Mouse (Mus musculus): ENCODE measurements at regions not wholly inside any gene's neighbourhood (a gene's known extent, or its start where the extent isn't known, plus 50 kb on each side); places are given as distances from the start of the nearest gene placed in this dataset.
A peak's percentile ranks its signal among the peaks of the same experiment; 100 is the strongest.

DNA sequence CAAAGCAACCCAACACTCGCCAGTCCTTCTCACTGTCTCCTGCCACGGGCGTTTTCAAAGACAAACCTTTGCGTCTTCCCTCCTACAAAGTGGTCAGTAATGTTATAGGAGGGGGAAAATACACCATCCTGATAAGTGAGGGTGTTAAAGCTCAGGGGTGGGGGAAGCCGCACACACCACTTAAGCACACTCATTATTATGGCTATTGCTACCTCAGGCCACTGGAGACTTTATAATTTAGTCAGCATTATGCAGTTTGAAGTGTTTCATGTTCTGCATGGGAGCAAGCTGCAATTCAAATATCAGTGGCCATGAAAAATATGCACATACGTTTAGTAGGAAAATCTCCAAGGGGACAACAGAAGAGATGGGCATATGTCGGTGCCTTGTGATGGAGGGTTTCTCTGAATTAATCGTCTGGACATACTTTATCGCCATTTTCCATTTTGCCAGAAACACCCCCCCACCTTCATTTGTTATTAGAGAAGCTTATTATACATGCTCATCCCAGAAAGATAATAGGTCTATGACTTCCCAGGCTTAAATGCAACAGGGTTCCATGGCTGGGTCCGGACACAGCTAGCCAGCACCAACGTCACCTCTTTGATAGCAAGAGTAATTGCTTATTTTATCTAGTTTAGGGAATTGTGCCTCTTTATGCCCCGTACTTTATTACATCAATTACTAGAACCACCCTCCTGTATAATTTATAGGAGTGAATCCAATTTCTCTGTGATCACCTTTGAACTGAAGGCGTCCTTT is 193.5 kb upstream of the Adamts16 start:
- no peak for DNase-seq (ENCODE audit: low spot score in 2 of 2)

DNA sequence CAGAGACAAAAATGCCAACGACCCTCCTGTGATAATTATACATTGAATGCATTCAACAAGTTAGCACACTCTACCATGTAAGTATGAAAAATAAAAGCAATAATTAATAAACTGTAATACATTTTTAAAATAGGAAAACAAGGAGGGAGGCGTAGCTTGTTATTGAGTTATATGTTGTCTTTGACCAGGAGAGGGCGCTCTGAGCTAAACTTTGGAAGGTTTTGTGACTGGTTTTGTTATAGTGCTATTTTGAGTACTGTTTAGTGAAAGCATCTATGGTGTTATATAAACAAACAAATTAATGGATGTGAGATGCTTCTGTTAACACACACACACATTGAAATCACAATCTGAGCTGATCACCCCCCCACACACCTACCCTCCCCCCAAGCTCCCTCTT is 166.6 kb upstream of the Adamts16 start:
- no peak for DNase-seq (ENCODE audit: low spot score in 2 of 2)

DNA sequence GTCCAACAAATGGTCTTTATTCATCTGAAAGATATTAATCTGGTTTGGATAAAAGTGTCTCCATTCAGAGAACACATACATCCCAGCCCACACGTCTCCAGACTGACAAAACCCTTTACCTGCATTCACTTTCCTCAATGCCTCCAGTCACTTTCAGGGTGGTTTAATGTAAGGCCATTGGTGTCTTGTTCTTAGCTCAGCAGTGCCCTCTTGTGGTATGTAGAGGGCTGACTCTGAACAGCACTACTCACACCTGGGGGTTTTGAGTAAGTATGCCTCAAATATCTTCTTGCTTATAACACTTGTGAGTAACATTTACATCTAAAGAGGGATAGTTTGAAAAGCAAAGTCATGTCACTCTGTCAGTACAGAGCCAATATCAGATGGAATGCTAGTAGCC is 164.5 kb upstream of the Adamts16 start:
- no peak for DNase-seq (ENCODE audit: low spot score in 2 of 2)

DNA sequence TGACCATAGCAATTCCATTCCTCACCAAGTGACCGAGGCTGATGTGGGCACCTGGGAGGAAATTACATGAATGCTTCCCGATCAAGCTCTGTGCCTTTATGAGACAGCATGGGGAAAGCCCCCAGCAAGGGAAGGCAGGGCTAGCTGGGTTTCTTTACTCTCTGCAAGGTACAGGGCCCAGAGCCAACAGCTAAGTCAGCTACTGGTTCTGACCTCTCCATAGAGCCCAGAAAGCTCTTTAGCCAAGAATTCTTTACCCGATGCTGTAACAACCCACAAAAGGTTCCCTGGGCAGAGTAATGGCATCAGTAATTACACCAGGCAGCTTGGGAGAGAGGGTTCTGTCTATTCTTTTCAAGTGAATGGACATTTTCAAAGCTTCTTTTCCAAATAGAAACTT is 161.9 kb upstream of the Adamts16 start:
- DNase-seq (ENCODE audit: low spot score in 2 of 2) = no peak

DNA sequence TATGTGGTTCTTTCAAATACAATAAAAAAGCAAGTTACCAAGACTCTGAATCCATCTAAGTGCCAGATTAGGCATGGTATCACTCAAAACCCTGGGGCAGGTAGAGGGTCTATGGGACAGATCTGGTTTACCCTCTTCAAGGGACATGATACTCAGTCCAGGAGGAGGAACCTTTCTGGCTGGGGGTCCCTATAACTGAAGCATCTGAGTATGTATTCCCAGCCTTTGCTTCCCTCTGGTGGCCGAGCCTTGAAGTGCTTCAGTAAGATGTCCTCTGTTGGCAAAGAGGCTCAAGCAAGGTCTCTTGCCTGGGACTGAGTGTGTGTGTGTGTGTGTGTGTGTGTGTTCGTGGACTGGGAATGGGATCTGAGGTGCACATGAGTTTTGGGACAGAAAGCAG is 159.7 kb upstream of the Adamts16 start:
- DNase-seq (ENCODE audit: low spot score in 2 of 2) = peak; percentile 35 to 73

DNA sequence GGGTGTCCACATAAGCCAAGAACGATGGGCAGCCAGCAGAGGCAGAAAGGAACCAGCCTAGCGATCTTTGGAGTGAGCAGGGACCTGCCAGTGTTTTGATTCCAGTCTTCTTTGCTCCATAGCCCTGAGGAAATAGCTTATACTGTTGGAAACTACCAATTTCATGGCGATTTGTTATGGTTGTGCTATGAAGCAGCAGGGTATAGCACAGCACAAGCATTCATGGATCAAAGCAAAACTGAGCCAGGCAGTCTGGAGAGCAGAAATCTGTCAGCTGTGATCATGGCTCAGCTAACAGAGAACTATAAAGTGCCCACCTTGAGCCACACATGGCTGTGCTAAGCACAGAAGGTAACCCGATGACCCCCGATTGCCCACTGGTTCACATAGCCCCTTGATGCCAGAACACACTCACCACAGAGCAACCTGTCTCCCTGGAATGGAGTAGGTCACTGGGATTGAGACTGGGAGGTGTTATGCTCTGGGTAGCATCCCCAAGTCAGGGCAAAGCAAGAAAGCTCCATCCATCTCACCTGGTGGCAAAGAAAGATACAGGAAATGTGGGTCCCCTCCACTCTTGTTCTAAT is 158.9 kb upstream of the Adamts16 start:
- DNase-seq (ENCODE audit: low spot score in 2 of 2) = no peak

DNA sequence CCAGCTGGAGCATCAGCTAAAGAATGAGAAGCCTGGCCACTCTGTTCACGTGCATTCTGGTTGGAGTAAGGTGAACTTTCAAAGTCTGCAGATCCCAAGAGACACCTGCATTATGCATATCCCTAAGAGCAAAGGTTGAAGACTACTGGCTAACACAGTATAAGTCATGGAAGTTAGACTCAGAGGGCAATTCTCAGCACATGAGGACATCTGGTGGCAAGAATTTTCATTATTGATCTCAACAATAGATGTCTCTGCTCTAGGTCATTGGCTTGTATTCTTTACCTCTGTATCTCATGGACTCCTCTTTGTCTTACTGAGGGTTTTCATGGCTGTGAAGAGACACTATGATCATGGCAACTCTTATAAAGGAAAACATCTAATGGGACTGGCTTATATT is 151.9 kb upstream of the Adamts16 start:
- DNase-seq (ENCODE audit: low spot score in 2 of 2) = no peak

DNA sequence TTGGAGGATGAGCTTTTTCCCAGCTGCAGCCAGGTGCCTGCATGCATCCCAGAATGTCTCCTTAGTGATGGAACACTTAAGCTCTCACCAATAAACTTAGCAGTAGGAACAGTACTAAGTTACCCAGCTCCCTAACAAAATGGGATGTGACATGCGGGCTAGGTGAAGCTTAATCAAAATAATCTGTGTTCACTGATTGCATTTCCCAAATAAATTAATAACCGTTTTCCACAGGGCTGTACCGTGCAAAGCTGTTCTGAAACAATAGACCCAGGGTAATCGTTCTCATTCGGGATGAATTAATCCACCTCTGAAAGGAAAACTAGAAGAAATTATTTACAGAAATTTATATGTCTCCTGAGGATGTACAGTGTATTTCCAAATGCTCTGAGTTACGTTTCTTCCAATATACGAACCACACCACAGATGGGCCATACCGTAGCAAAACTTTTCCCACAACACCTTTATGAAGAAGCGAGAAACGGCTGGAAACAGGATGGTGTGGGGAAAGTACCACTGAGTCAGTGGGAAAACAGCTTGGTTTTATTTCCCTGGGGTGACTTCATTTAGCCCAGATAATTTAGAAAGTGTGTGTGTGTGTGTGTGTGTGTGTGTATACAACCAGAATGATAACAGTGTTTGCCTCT is 148.5 kb upstream of the Adamts16 start:
- DNase-seq (ENCODE audit: low spot score in 2 of 2) = no peak

DNA sequence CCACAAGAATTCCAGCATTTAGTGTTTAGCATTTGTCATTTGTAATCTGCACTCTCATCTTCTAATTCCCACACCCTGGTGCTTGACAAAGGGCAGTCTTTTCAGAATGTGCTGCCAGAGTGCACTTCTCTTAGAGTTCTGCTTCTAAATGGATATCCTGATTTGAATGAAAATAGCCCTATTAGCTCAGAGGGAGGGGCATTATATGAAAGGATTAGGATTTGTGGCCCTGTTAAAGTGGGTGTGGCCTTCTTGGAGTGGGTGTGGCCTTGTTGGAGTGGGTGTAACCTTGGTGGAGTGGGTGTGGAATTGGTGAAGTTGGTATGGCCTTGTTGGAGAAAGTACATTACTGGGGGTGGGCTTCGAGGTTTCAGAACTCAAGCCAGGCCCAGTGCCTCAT is 137.7 kb upstream of the Adamts16 start:
- DNase-seq (ENCODE audit: low spot score in 2 of 2) = no peak

DNA sequence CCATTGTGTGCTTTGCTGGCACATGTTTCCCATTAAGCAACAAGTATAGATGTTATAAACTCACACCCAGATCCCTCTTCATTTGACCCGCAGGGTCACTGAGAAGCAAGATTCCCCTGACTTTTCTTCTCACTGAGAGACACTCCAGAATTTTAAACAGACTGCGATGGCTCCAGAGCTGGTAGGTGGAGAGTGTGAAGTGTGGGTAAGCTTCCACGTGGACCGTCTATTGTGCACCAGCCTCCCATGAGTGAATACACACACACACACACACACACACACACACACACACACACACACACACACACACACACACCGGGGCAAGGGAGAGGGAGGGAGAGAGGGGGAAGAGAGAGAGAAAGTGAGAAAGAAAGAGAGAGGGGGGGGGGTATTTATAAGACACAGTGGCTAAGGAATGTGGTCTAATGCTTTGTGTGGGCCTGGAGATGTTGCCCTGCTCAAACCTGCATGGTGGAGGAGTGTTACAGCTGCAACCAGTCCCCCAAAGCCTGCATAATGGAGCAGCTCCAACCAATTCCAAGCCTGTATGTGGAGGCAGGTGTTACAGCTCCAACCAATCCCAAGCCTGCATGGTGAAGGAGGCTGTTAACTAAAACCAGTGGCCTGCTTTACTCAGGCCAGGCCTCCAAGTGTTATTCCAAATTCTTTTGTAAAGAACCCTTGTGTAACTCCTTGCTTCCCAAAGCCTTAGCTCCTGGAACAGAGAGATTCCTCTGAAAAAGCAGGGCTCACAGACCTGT is 137.1 kb upstream of the Adamts16 start:
- no peak for DNase-seq (ENCODE audit: low spot score in 2 of 2)

DNA sequence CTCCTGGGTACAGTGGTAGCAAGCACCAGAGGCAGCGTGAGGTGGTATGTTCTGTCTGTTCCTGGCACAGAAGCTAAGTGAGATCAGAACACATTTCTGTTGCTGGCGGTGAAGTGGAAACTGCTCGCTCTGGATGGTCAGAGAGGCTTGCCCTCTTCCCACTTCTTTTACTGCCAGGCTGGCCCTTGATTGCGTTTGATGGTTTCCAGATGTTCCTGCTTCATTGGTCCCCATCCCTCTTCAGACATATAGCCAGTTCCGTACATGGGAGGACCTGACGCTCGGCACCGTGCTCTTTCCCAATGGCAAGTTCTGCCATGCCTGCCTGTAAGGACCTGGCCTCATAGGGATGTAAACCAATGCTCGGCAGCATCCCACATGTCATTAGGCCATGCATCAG is 128.0 kb upstream of the Adamts16 start:
- no peak for DNase-seq (ENCODE audit: low spot score in 2 of 2)

DNA sequence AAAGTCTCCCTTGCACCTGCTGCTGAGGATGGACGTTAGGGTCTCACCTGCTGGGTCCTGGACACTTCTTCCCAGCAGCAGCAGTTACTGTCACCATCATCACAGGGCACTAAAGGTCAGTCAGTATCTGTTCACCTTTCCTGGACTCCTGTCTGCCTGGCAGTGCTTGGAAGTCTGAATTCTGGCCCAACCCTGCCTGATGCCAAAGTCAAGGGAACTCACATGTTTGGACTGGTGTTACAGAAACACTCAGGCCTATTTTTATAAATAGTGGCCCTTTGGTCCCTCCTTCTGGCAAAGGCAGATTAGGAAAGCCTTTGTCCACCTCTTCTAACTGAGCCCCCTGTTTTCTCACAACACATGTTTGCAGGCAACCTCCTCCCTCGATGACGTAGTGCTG is 126.2 kb upstream of the Adamts16 start:
- DNase-seq (ENCODE audit: low spot score in 2 of 2) = no peak

DNA sequence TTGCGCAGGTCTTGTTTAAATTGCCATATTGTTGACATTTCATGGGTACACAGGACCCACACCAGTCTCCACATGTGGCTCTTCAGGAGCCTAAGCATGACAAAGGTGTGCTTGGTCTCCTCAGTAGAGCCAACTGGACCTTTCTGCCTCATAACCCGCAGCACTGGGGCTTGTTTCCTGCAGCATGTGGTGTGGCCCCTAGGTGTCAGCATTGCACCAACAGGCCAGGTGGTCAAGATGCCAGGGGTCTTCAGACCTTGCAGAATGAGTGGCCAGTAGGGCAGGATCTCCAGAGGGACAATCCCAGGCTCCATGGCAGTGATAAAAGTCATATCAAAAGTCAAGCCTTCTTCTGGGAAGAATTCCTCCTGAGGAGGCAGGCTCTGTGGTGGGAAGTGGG is 121.8 kb upstream of the Adamts16 start:
- DNase-seq (ENCODE audit: low spot score in 2 of 2) = no peak

DNA sequence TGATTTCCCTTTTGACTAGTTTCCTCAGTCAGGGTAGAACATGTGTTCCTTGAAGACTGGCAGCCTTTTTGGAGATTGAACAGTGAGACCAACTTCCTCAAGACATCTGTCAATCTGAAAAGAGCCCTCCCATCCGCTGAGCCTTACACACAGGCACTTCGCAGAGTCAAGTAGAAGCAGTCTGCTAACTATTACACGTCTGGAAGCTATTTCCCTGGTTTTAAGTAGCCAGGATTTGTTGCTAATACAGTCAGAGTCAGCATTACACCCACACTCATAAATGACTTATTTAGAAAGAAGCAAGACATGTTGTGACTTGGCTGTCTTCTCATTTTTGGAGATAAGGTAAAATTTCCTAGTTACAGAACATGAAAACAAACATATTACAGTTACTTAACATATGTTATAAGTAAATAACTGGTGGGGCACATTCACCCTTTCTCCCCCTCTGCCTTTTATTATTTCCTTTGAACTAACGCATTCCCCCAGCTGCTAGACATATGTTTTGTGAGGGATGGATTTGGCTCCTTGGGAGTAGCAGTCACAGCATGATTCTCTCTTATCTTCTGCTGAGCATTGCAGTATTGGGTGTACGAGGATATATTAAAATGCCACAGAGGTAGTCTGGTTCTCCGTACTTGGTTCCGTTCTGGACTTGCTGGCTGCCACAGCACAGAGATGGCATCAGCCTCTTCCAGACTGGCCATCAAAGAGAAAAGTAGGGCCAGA is 92.9 kb upstream of the Adamts16 start:
- DNase-seq (ENCODE audit: low spot score in 2 of 2) = no peak

DNA sequence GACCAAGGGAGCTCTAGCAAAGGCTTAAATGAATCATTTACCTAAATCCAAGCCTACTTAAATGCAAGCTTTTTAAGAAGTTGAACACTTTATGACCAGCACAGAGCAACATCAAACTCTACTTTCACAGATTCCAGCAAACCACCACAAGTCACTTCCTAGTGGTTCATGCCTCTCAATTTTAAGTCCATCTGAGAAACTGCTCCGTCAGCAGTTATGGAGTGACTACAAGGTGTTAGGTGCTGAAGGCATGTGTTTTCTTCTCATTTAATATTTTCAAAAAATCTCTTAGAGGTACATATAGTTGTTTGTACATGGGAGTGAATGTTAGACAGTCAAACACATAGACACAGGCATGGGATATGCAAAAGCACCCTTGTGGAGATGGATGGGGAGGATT is 72.2 kb upstream of the Adamts16 start:
- no peak for DNase-seq (ENCODE audit: low spot score in 2 of 2)

DNA sequence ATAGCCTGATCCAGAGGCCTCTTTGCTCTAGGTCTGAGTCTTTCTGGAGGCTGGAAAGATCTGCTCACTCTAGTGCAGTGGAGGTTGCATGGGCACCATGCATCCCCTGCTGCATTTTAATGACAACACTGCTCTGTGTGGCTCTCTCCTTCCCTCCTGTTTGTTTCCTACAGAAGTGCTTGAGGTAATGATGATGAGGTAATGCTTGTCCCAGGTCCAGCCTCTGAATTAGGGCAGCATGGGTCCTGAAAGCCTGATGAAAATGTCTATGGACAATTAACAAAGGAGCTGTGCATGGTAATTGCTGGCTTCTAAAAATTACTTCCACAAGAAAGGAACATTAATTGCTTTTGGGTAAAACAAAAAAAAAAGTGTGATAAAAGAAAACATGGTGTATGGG is 69.3 kb upstream of the Adamts16 start:
- DNase-seq (ENCODE audit: low spot score in 2 of 2) = no peak

DNA sequence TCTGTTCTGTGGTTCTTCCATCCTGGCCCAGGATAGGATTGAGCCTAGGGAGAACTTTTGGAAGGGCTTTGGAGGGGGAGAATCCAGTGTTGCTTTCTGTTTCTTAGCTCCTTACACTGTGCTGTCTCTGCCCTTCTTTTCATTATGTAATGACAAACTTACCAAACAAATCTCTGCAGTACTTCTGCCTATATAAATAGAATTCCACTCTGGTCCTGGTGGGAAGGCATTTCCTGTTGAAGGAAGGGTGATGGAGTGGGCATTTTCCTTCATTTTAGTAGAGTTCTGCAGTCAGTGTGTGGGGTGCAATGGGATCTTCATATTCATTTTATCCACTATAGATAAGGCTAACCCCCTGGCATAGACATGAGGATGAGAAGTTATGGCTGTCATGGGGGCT is 63.2 kb upstream of the Adamts16 start:
- no peak for DNase-seq (ENCODE audit: low spot score in 2 of 2)

DNA sequence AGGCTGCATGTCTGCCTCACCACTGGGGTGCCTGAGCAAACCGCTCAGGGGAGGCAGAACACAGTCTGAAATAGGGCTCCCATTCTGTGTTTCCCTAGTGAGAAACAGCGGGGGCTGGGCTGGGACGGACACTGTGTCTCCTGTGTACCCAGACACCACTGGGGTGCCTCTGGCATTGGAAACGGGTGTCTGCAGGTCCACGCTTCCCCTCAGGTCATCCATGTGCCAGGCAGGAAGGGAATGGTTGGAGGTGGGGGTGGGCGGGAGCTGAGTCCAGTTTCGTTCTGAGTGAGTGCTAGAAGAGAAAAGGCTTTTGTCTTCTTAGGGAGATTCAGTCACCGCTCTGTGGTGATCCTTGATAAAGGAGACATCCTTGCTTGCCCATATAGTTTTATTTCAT is 62.2 kb upstream of the Adamts16 start:
- DNase-seq (ENCODE audit: low spot score in 2 of 2) = no peak

DNA sequence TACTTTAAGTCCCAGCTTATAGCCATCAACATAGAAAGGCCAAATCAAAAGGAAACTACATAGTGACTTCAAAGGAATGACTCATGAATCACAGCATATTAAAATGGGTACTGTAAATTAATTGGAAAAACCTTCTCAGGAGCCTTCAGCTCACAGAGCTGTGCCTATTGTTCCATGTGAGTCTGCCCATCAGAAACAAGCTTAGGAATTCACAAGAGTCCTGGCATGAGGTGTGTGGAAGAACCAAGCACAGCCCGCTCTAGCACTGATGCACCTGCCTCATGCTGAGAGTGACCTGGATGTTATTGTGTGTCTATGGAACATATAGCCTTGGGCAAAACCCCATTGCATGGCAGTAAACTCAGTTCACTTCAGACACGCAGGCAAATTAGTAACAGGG is 61.5 kb upstream of the Adamts16 start:
- no peak for DNase-seq (ENCODE audit: low spot score in 2 of 2)

DNA sequence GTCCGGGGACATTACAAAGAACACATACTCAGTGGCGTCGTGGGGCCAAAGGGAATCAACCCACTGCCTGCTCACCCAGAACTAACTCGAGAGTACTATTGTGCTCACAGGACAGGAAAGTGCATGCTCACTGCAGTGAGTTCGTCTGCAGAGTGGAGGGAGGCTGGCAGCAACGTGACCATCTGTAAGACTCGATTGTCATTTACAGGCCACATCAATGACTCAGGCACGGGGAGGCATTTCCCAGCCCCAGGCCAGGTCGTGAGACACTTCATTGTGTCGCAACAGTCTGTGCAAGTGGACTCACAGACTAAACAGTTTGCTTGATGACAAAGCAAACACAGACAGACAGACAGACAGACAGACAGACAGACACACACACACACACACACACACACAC is 61.1 kb upstream of the Adamts16 start:
- no peak for DNase-seq (ENCODE audit: low spot score in 2 of 2)

DNA sequence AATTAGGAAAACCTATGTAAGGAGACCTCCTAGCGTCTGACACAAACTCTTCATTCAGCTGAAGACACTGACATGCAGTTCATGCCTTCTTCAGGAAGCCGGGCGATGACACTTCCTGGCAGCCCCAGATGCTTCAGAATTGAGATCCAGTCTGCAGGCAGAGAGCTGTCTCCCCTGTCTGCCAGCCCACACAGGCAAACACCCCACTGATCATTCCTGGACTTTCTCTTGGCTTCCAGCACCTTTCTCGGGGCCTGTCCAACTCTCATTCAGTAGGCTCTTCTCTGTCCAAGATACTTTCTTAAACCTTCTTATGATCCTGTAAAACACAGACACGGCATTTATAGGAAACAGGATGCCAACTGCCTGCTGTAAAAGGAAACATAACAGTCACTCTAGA is 50.0 kb upstream of the Adamts16 start:
- DNase-seq (ENCODE audit: low spot score in 2 of 2) = no peak

All from left cerebral cortex, adult 8-10 months (tissue).